Mouse (Mus musculus) erythroblast, embryonic 14.5 days (primary cell): Measurements from ENCODE around the gene Rbfox3. TPM values are rescaled to one million over a fixed set of nuclear protein-coding genes. Genes with fewer than 3 reads are reported as not detected.

Experiments
- H3K27me3 ChIP-seq: 2 replicates; pipeline ENCODE4 v1.6.1; 2012; ENCODE audit warnings: inconsistent platforms; ENCODE audit not compliant: control insufficient read depth
- H3K36me3 ChIP-seq: 2 replicates; pipeline ENCODE4 v1.6.1; 2012; ENCODE audit warnings: mild to moderate bottlenecking, inconsistent platforms; ENCODE audit not compliant: control insufficient read depth
- H3K4me1 ChIP-seq: 2 replicates; pipeline ENCODE4 v1.6.1; 2012; ENCODE audit warnings: inconsistent platforms; ENCODE audit not compliant: control insufficient read depth
- H3K4me3 ChIP-seq: replicated peaks from 2 replicates; pipeline ENCODE3; 2012; ENCODE audit warnings: moderate library complexity, mild to moderate bottlenecking, inconsistent platforms
- H3K9me3 ChIP-seq: 2 replicates; pipeline ENCODE4 v1.6.1; 2012; ENCODE audit warnings: low read length, inconsistent platforms, mixed read lengths; ENCODE audit not compliant: control insufficient read depth
- GATA1 ChIP-seq: IDR thresholded peaks from 2 replicates; pipeline ENCODE4 v1.6.1; 2012; ENCODE audit warnings: low read length, inconsistent platforms, mixed read lengths
- TAL1 ChIP-seq: IDR thresholded peaks from 3 replicates; pipeline ENCODE4 v1.6.1; 2012; ENCODE audit warnings: low read length, inconsistent platforms, mixed read lengths
- polyA plus RNA-seq: library from polyadenylated mRNA; stranded (reverse); fragments of >175 nt; gene quantifications from 2 replicates; pipeline ENCODE4 v1.2.3, GENCODE M21; 2012

The Rbfox3 gene
- polyA plus RNA-seq, 1 experiment, result 0.02 TPM

DNA sequence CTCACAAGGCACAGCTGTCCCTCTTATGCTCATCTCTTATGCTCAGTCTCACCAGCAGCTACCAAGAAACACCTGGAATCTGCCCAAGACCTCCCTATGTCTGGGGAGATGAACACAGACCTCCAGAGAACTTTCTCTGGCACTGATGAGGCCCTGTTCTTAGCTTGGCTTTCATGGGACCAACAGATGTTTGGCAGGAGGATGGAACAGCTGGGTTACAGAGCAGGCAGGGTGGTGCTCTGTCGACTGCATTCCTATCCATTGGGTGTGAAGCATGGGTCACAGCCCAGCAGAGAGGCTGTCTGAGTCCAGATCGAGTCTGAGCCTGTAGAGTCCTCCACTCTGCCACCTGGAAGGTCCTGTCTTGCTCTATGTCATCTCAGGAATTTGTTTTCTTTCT lies 90.0 kb downstream of the Rbfox3 start:
- no peak overlapping the region for H3K4me3 ChIP-seq
- H3K9me3 ChIP-seq, result no peaks in the 10 kb centered on the region
- no peak for TF ChIP-seq TAL1
- no peak for TF ChIP-seq GATA1
- H3K27me3 ChIP-seq, result no peaks in the 10 kb centered on the region
- no peaks in the 10 kb centered on the region for H3K4me1 ChIP-seq
- H3K36me3 ChIP-seq, result no peaks in the 10 kb centered on the region

DNA sequence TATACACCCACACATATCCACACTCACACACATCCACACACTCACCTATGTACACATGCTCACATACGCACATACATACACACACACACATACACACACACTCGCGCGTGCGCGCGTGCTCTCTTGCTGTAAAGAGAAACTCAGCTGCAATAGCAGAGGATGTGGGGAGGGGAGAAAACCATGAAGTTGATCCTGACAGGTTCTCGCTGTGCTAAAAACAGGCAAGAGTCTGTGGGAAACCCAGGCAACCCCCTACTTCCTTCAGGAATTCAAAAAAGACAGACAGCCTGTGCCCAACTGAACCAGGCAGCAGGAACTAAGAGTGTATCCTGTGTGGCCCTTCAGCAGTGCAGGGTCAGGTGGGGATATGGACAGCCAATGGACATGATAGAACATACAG lies 92.9 kb downstream of the Rbfox3 start:
- no peak for TF ChIP-seq GATA1
- TF ChIP-seq TAL1, result no peak
- no peak overlapping the region for H3K4me3 ChIP-seq
- H3K36me3 ChIP-seq, result no peaks in the 10 kb centered on the region
- peaks cover 2% of the 10 kb centered on the region; the same call in 1 of the 2 replicates for H3K9me3 ChIP-seq
- no peaks in the 10 kb centered on the region for H3K4me1 ChIP-seq
- H3K27me3 ChIP-seq, result no peaks in the 10 kb centered on the region

DNA sequence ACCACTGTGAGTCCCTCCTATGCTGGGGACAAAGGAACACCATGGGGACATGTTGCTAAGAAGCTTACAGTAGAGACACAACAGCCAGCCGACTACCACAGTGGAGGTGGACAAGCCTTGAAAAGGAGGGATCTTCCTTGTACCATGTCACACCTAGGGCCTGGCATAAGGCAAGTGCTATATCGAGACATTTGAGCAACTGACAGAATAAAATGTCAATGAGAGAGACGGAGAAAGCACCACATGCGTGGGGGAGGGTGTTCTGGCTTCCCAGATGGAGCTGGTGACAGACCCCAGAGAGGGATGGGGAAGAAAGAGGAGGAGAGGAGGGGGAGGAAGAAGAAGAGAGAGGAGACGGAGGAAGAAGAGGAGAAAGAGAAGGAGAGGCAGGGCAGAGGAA lies 96.3 kb downstream of the Rbfox3 start:
- no peaks in the 10 kb centered on the region for H3K27me3 ChIP-seq
- H3K9me3 ChIP-seq, result peaks cover 4% of the 10 kb centered on the region; the same call in 1 of the 2 replicates
- no peak overlapping the region for H3K4me3 ChIP-seq
- H3K4me1 ChIP-seq, result no peaks in the 10 kb centered on the region
- TF ChIP-seq TAL1, result no peak
- no peak for TF ChIP-seq GATA1
- H3K36me3 ChIP-seq, result no peaks in the 10 kb centered on the region

DNA sequence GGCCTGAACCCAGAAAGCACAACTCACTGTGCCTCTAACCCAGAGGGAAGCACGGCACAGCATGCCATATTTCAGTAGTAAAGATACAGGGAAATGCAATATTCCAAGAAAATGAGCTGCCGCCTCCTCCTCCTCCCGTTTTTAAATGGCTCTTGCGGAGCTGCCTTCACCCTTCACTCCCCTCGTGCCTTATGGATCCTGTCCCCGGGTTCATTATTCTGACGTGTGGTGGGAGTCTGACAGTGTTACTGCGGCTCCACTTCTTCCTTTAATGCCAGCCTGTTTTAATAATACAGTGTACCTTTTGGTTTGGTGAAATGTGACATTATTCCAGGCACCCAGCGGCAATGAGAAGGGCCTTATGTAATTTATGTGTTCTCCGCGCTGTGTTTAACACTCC lies 97.5 kb downstream of the Rbfox3 start:
- Histone ChIP-seq H3K4me1 (no peaks in the 10 kb centered on the region), H3K27me3 (no peaks in the 10 kb centered on the region), H3K36me3 (no peaks in the 10 kb centered on the region), H3K4me3 (no peak overlapping the region), H3K9me3 (peaks cover 4% of the 10 kb centered on the region; the same call in 1 of the 2 replicates)
- TF ChIP-seq GATA1, result no peak
- TF ChIP-seq TAL1, result no peak

DNA sequence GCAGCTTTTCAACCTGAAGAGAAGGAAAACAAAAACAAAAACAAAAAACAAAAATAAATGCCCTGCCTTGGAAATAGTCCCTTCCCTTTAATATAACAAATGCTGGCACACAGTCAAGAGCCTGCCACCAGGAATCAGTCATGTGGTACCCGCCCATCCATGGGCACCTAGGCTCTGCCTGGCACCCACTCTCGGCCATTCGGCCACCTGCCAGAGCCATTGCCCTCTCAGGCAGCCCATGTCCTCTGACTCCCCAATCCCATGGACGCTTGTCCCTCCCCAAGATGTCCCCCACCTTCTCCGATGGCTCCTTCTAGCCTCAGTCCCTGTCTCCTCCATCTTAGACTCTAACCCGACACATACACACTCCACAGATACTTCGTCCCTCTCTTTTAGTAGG lies 100.0 kb downstream of the Rbfox3 start:
- TF ChIP-seq TAL1, result no peak
- TF ChIP-seq GATA1, result no peak
- no peaks in the 10 kb centered on the region for H3K27me3 ChIP-seq

DNA sequence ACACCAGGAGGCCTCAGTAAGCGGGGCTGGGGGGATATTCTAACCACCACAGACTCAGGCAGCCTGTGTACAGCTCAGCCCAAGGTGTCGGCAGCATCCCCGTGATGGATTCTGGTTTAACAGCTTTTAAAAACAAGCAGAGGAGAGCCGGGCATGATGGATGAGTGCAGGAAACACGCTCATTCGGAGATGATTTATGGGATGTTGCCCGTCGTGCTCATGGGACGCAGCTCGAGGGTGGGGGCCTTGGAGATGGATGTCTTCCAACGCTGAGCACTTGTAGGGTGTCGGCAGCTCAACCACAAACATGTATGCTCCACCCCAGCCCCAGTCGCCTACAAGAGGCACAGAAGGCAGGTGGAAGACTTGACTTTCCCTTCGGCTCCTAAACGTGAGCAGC lies 103.9 kb downstream of the Rbfox3 start:
- Histone ChIP-seq H3K4me1 (no peaks in the 10 kb centered on the region), H3K36me3 (no peaks in the 10 kb centered on the region), H3K27me3 (no peaks in the 10 kb centered on the region), H3K9me3 (no peaks in the 10 kb centered on the region), H3K4me3 (no peak overlapping the region)
- TF ChIP-seq TAL1, result no peak
- TF ChIP-seq GATA1, result no peak

More for the DNA sequence above, 100.0 kb downstream of the Rbfox3 start:
- peaks cover 4% of the 10 kb centered on the region; the same call in 1 of the 2 replicates for H3K9me3 ChIP-seq
- H3K4me3 ChIP-seq, result no peak overlapping the region
- H3K4me1 ChIP-seq, result no peaks in the 10 kb centered on the region
- H3K36me3 ChIP-seq, result no peaks in the 10 kb centered on the region

DNA sequence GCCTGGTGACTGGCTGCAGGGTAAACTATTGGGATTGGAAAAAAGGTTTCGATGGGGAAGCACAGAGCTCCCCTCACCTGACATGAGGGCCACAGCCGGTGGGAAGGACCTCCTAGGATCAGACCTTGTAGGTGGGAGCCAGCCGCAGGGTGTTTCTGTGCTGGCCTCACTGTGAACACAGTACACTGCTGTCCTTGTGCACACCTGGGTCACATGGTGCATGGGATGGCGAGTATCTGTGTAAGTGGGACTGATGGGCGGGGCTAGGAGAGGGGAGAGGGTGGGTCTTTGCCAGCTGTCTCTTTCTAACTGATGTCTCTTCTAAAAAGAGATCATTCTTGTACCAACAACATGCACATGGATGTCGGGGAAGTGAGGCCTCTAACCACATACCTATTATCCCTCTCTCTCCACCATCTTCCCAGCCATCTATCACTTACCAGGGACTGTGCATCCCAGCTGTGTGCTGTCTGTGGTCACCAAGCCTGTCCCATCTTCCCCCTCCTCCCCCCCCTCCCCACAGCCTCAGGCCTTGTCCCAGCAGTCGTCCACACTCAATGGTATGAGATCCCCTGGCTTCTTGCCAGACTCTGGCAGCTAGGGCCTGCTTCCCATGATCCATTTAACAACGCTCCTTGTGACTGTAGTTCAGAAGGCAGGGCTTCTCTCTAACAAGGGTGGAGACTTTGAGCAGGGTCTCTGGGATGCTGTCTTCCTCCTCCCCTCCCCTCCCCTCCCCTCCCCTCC lies 116.4 kb downstream of the Rbfox3 start:
- no peaks in the 10 kb centered on the region for H3K4me1 ChIP-seq
- no peaks in the 10 kb centered on the region for H3K36me3 ChIP-seq
- H3K4me3 ChIP-seq, result no peak overlapping the region
- no peaks in the 10 kb centered on the region for H3K27me3 ChIP-seq
- H3K9me3 ChIP-seq, result no peaks in the 10 kb centered on the region
- no peak for TF ChIP-seq GATA1
- TF ChIP-seq TAL1, result no peak

DNA sequence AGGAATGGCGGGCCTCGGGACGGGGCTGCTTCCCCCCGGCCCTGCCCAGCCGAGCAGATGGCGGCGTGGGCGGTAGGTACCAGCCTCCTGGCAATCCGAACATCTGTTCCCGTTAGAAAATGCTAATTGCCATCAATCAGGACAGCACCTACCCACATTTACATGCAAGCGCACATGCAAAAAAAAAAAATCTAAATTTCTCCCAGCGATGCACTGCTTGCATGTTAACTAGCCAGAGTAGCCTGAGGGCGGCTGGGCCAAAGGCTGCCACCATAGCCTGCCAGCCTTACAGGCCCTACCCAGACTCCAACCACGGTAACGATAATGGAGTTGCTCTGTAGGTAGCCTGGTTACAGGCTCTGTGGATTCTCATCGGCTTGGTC lies 117.8 kb downstream of the Rbfox3 start:
- Histone ChIP-seq H3K27me3 (no peaks in the 10 kb centered on the region), H3K4me3 (no peak overlapping the region), H3K4me1 (no peaks in the 10 kb centered on the region), H3K36me3 (no peaks in the 10 kb centered on the region), H3K9me3 (no peaks in the 10 kb centered on the region)
- no peak for TF ChIP-seq TAL1

DNA sequence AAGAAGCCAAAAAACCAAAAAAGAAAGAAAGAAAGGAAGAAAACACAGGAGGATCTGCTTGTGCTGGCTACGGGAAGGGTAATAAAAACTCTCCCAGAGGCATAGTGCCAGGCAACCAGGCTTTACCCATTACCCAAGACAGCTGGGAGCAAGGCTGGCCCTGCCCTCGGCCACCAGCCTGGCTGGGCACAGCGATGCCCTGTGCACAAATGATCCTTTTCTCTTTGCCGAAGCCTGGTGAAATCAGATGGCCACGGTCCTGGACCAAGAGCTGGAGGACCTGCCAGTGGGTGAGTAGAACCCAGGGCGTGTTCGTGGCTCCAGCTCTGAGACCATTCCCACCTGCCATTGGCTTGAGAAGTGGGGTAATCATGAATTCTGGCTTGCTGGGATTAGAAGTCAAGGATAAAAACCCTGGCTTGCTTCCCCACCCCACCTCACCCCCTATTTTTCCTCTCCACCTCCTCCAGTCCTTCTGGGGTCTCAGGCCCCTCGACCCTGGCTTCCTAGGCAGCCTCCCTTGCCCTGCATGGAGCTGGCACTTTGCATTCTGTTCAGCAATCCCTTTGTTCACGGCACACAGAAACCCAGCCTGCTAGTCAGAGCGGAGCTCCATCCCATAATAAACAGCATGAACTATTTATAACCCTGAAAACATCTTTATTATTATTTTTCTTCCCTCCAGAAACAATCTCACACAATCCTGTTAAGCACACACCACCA lies 118.3 kb downstream of the Rbfox3 start:
- TF ChIP-seq GATA1 (no peak), TAL1 (no peak)
- Histone ChIP-seq H3K4me3 (no peak overlapping the region), H3K4me1 (no peaks in the 10 kb centered on the region), H3K36me3 (no peaks in the 10 kb centered on the region), H3K9me3 (no peaks in the 10 kb centered on the region), H3K27me3 (no peaks in the 10 kb centered on the region)
